ENCODE assay signal across 9 mouse cellular contexts in genomic region chr7:35687229-35687628, GRCm38 (mm10). TPM values are rescaled to one million over a fixed set of nuclear protein-coding genes. Genes with fewer than 3 reads are reported as not detected.
DNase-seq lines count a peak whose midpoint lies in the region; ATAC-seq and TF ChIP-seq lines count a peak whose summit lies in the region.
"Had no signal": no experiment of that assay in that cellular context is flagged by ENCODE, and none has a peak within 500 bp of the region (broad histone marks: within the 10 kb centered on the region; RNA-seq: fewer than 3 reads in every experiment).

No protein-coding gene starts in this region.

- WGBS in midbrain, embryonic 10.5 days: 26% methylated on average over 10 of the region's 10 CpGs
- 26% methylated on average over 10 of the region's 10 CpGs for WGBS in midbrain, embryonic 16.5 days
- WGBS in heart, adult 2 months: 19% methylated on average over 10 of the region's 10 CpGs
- 22% methylated on average over 10 of the region's 10 CpGs for WGBS in stomach, embryonic 16.5 days

- no peaks in the 10 kb centered on the region for H3K79me2 ChIP-seq in heart, adult 2 months (replicated peaks; ENCODE audit: control insufficient read depth, insufficient read depth, low read length)

- no peak for ATAC-seq in midbrain, embryonic 16.5 days
- peak; percentile 51; the same call in 1 of the 2 replicates for ATAC-seq in stomach, embryonic 16.5 days (ENCODE audit: insufficient read depth, low FRiP score)
- ATAC-seq: Patski had no signal

- peak; percentile 47 for DNase-seq in midbrain, embryonic 10.5 days (ENCODE audit: low spot score)
- DNase-seq in heart, adult 2 months: peak; percentile 25 to 46
- peak; percentile 31 for DNase-seq in kidney, adult 18-20 months
- DNase-seq in lung, adult 18-20 months: peak; percentile 26 to 27
- no peak for DNase-seq in urinary bladder, postnatal 4 days (ENCODE audit: low spot score in 2 of 2)
- DNase-seq in layer of hippocampus, postnatal 10 days (ENCODE audit: low spot score in 2 of 2): no peak

- no peak for TF ChIP-seq CTCF in heart, adult 2 months (IDR thresholded peaks at IDR 0.05)

- H3K27ac ChIP-seq in midbrain, embryonic 10.5 days (replicated peaks): 0 out of 2 replicates have a peak overlapping the region, but pooled peaks have one; percentile 20
- no peak overlapping the region for H3K27ac ChIP-seq in midbrain, embryonic 16.5 days (ENCODE audit: low read length)
- H3K27ac ChIP-seq in heart, adult 2 months: no peak overlapping the region
- H3K27ac ChIP-seq in stomach, embryonic 16.5 days (ENCODE audit: low read length): no peak overlapping the region

- H3K9me3 ChIP-seq in midbrain, embryonic 10.5 days (replicated peaks): no peaks in the 10 kb centered on the region
- H3K9me3 ChIP-seq in midbrain, embryonic 16.5 days (replicated peaks; ENCODE audit: control insufficient read depth, low read length, poor library complexity, severe bottlenecking): no peaks in the 10 kb centered on the region
- no peaks in the 10 kb centered on the region for H3K9me3 ChIP-seq in stomach, embryonic 16.5 days (replicated peaks; ENCODE audit: control insufficient read depth, low read length)

- no peak overlapping the region for H3K4me2 ChIP-seq in midbrain, embryonic 16.5 days (ENCODE audit: low read length)
- H3K4me2 ChIP-seq in stomach, embryonic 16.5 days (ENCODE audit: low read depth, low read length): peak overlapping the region; percentile 50

- H3K4me3 ChIP-seq in midbrain, embryonic 10.5 days: 0 out of 2 replicates have a peak overlapping the region, but pooled peaks have one; percentile 19
- no peak overlapping the region for H3K4me3 ChIP-seq in midbrain, embryonic 16.5 days (ENCODE audit: low read depth, low read length)
- H3K4me3 ChIP-seq in heart, adult 2 months: peak overlapping the region; percentile 38
- H3K4me3 ChIP-seq in stomach, embryonic 16.5 days (replicated peaks; ENCODE audit: low read length): 0 out of 2 replicates have a peak overlapping the region, but pooled peaks have one; percentile 13

- peaks cover 37% of the 10 kb centered on the region for H3K36me3 ChIP-seq in midbrain, embryonic 10.5 days
- 0 out of 2 replicates have a peak, but pooled peaks cover 2% of the 10 kb centered on the region for H3K36me3 ChIP-seq in midbrain, embryonic 16.5 days (ENCODE audit: control insufficient read depth, insufficient read depth, low read length)
- H3K36me3 ChIP-seq in heart, adult 2 months (ENCODE audit: control insufficient read depth, insufficient read depth, low read length): no peaks in the 10 kb centered on the region
- no peaks in the 10 kb centered on the region for H3K36me3 ChIP-seq in stomach, embryonic 16.5 days (ENCODE audit: control insufficient read depth, insufficient read depth, low read length)

- no peak overlapping the region for H3K9ac ChIP-seq in midbrain, embryonic 16.5 days (ENCODE audit: low read depth, low read length)
- no peak overlapping the region for H3K9ac ChIP-seq in heart, adult 2 months (ENCODE audit: low read depth, low read length)
- H3K9ac ChIP-seq in stomach, embryonic 16.5 days (ENCODE audit: low read length): no peak overlapping the region

- TF ChIP-seq POLR2A in heart, adult 2 months (IDR thresholded peaks at IDR 0.05; ENCODE audit: insufficient read depth, low read depth, low read length): no peak

- H3K4me1 ChIP-seq in midbrain, embryonic 10.5 days: peaks cover 44% of the 10 kb centered on the region
- H3K4me1 ChIP-seq in midbrain, embryonic 16.5 days (ENCODE audit: control insufficient read depth, insufficient read depth, low read length): peaks cover 4% of the 10 kb centered on the region; the same call in 1 of the 2 replicates
- no peaks in the 10 kb centered on the region for H3K4me1 ChIP-seq in heart, adult 2 months (ENCODE audit: control insufficient read depth, insufficient read depth, low read length)
- H3K4me1 ChIP-seq in stomach, embryonic 16.5 days (ENCODE audit: control insufficient read depth, insufficient read depth, low read length): no peaks in the 10 kb centered on the region

- TF ChIP-seq EP300 in heart, adult 2 months (IDR thresholded peaks at IDR 0.05; ENCODE audit: insufficient read depth, low read depth, low read length): no peak

- intact Hi-C loops in heart, adult 2 months (cut with DNase I): loop anchor here (2.0 to 5.0 kb wide), 4 partner anchors 45 to 1658 kb away; no protein-coding TSS in a partner anchor

- no peaks in the 10 kb centered on the region for H3K27me3 ChIP-seq in midbrain, embryonic 10.5 days (ENCODE audit: low read depth, poor library complexity, severe bottlenecking)
- H3K27me3 ChIP-seq in midbrain, embryonic 16.5 days (ENCODE audit: control insufficient read depth, insufficient read depth, low read depth, low read length): no peaks in the 10 kb centered on the region
- no peaks in the 10 kb centered on the region for H3K27me3 ChIP-seq in heart, adult 2 months (ENCODE audit: control insufficient read depth, insufficient read depth, low read length)
- H3K27me3 ChIP-seq in stomach, embryonic 16.5 days (ENCODE audit: control insufficient read depth, insufficient read depth, low read length): no peaks in the 10 kb centered on the region
- H3K27me3 ChIP-seq: Patski had no signal

RNA-seq across cellular contexts. Expression of gene Pdcd5, which starts 39.9 kb away (rescaled TPM):
- polyA plus RNA-seq in midbrain, embryonic 10.5 days (2016; fragmentation: Nextera tagmentation; extraction: Ambion mirVana): 307 and 342 TPM in 2 replicates
- 233 and 236 TPM in 2 replicates for polyA plus RNA-seq in midbrain, embryonic 16.5 days (2015; fragmentation: Nextera tagmentation; extraction: Ambion mirVana)
- total RNA-seq in heart, adult 2 months (2021): 100 to 1,000 TPM; 104 to 118 TPM
- polyA plus RNA-seq in heart, adult 2 months (2012; rRNA removed): 36.0 and 48.6 TPM in 2 replicates
- 192 and 216 TPM in 2 replicates for polyA plus RNA-seq in stomach, embryonic 16.5 days (2015; fragmentation: Nextera tagmentation; extraction: Ambion mirVana)
- total RNA-seq in layer of hippocampus, postnatal 10 days (2021): 10 to 100 TPM; 96.9 to 98.5 TPM

Comparison
In these comparisons a context has a peak if more than half of its experiments do, and no peak if none do; other contexts are left out.
1. DNase-seq: peak in midbrain, embryonic 10.5 days (single experiment), heart, adult 2 months (2 of 2), kidney, adult 18-20 months (single experiment) and lung, adult 18-20 months (2 of 2); none in urinary bladder, postnatal 4 days (0 of 2) and layer of hippocampus, postnatal 10 days (0 of 2).